Mouse (Mus musculus) ES-E14 (cell line): ENCODE measurements around the gene B3gat3.
"Not testable (repeated sequence)": the region's sequence is repeated elsewhere in the genome, so short reads cannot be mapped to it uniquely, and the experiment has no call there.

Source experiments
- CHD2 ChIP-seq: IDR thresholded peaks from 2 replicates; pipeline ENCODE4 v1.6.1; 2014; ENCODE audit warnings: mild to moderate bottlenecking, low read depth, low read length, inconsistent platforms
- HCFC1 ChIP-seq: IDR thresholded peaks from 2 replicates; pipeline ENCODE4 v1.6.1; 2012; ENCODE audit warnings: low read length, inconsistent platforms, borderline replicate concordance; ENCODE audit not compliant: insufficient read depth
- MAFK ChIP-seq: IDR thresholded peaks from 2 replicates; pipeline ENCODE4 v1.6.1; 2014; ENCODE audit warnings: mild to moderate bottlenecking, low read depth, low read length, inconsistent platforms; ENCODE audit not compliant: insufficient read depth

DNA sequence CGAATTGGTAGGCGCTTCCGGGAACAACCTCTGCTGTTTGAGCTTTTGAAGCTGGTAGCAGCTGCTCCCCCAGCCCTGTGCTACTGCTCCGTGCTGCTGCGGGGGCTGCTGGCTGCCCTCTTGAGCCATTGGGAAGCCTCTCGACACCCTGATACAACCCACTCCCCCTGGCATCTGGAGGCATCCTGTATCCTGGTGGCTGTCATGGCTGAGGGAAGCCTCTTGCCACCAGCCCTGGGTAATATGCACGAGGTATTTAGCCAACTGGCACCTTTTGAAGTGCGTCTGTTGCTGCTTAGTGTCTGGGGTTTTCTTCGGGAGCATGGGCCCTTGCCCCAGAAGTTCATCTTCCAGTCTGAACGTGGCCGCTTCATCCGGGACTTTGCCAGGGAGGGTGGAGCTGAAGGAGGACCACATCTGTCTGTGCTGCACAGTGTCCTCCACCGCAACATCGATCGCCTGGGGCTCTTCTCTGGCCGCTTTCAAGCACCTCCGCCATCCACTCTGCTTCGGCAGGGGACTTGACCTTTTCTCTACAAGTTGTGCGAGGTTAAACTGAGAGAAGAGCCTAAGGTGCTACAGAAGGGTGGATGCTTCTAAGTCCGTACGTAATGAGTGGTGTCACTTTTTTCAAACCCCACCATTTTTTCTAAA, 22.8 kb upstream of the B3gat3 start:
- TF ChIP-seq CHD2, HCFC1, MAFK: not testable (repeated sequence)
